Mouse (Mus musculus): ENCODE measurements around the gene Nol3. TPM values are rescaled to one million over a fixed set of nuclear protein-coding genes. Genes with fewer than 3 reads are reported as not detected.

Gene Nol3
- total and polyA plus RNA-seq, 3 experiments = 0.63 to 0.89 TPM; not detected in 1

DNA sequence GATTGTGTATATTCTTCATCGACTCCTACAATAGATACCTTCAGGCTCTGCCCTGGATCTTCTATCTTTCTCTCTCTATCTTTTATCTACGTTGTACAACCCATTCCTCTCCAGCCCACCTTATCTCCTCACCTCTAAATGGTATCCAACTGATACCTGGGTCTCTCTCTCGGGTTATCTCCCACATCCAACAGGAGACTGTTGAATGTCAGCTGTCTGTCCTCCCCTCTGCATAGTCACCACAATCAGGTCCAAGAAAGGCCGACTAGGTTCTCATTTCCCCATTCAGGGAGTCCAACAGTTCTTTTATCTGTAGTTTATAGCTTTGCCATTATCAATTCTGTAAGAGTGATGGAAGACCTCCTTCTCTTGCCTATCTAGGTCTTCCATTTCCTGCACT, 6.3 kb downstream of the Nol3 start:
- H3K9me3 ChIP-seq (replicated peaks; ENCODE audit: insufficient read depth, low read length) = no peaks in the 10 kb centered on the region
- no peak overlapping the region for H3K4me3 ChIP-seq (ENCODE audit: control insufficient read depth in 1 of 2, insufficient read depth in 1 of 2, low read depth in 2 of 2, low read length in 2 of 2)
- H3K27me3 ChIP-seq (ENCODE audit: control insufficient read depth in 1 of 2, insufficient read depth in 2 of 2, low read length in 2 of 2) = no peaks in the 10 kb centered on the region
- peaks cover 3% of the 10 kb centered on the region for H3K79me2 ChIP-seq (ENCODE audit: control insufficient read depth, insufficient read depth, low read length, poor library complexity)
- H3K36me3 ChIP-seq (ENCODE audit: control insufficient read depth in 1 of 2, insufficient read depth in 2 of 2, low read length in 2 of 2) = peaks cover 0 to 27% of the 10 kb centered on the region in 2 experiments; a peak in 2 of 4 replicates
- H3K4me1 ChIP-seq (ENCODE audit: control insufficient read depth in 1 of 2, insufficient read depth in 2 of 2, low read length in 2 of 2) = peaks cover 12 to 40% of the 10 kb centered on the region in 2 experiments
- TF ChIP-seq ZNF384 (IDR thresholded peaks at IDR 0.05; ENCODE audit: low read depth, low read length) (no peak), MAX (IDR thresholded peaks at IDR 0.05; ENCODE audit: low read length) (no peak), MYB (IDR thresholded peaks at IDR 0.05; ENCODE audit: low read depth, low read length) (peak; percentile 13; the same call in 1 of the 2 replicates), POLR2AphosphoS5 (IDR thresholded peaks at IDR 0.05; ENCODE audit: borderline replicate concordance, low read depth, low read length) (no peak), POLR2AphosphoS2 (IDR thresholded peaks at IDR 0.05; ENCODE audit: low read length) (no peak), ZMIZ1 (IDR thresholded peaks at IDR 0.05; ENCODE audit: low read depth, low read length) (no peak), GATA1 (IDR thresholded peaks at IDR 0.05; ENCODE audit: low read depth, low read length) (peak; percentile 85), MXI1 (IDR thresholded peaks at IDR 0.05; ENCODE audit: low read depth, low read length) (no peak), MEF2A (IDR thresholded peaks at IDR 0.05; ENCODE audit: extremely low read depth, insufficient replicate concordance, low read depth, low read length, poor library complexity, severe bottlenecking) (no peak), USF1 (IDR thresholded peaks at IDR 0.05; ENCODE audit: low read depth, low read length) (no peak), TBP (IDR thresholded peaks at IDR 0.05; ENCODE audit: low read depth, low read length) (no peak), KAT2A (conservative IDR thresholded peaks at IDR 0.05; ENCODE audit: low read depth, low read length) (no peak), NELFE (IDR thresholded peaks at IDR 0.05; ENCODE audit: low read depth, low read length) (no peak), ELF1 (IDR thresholded peaks at IDR 0.05; ENCODE audit: low read depth, low read length) (no peak), ZC3H11A (IDR thresholded peaks at IDR 0.05; ENCODE audit: low read depth, low read length) (no peak), TCF12 (IDR thresholded peaks at IDR 0.05; ENCODE audit: low read depth, low read length) (peak; percentile 75), EP300 (IDR thresholded peaks at IDR 0.05; ENCODE audit: low read depth in 1 of 2, low read length in 2 of 2) (peak; percentile 78 to 87), MAFK (IDR thresholded peaks at IDR 0.05; ENCODE audit: borderline replicate concordance, low read depth, low read length) (no peak), MAZ (IDR thresholded peaks at IDR 0.05; ENCODE audit: low read depth, low read length) (no peak), BHLHE40 (IDR thresholded peaks at IDR 0.05; ENCODE audit: borderline replicate concordance, low read depth, low read length) (no peak), ETS1 (IDR thresholded peaks at IDR 0.05; ENCODE audit: low read depth, low read length) (peak; percentile 70), CHD2 (IDR thresholded peaks at IDR 0.05; ENCODE audit: low read length) (no peak), UBTF (IDR thresholded peaks at IDR 0.05; ENCODE audit: borderline replicate concordance, insufficient read depth, low read depth, low read length) (no peak), CTCF (IDR thresholded peaks at IDR 0.05 in 2 of 3, conservative IDR thresholded peaks at IDR 0.05 in 1 of 3; ENCODE audit: control insufficient read depth in 1 of 3, insufficient read depth in 1 of 3, low read depth in 2 of 3, low read length in 3 of 3, poor library complexity in 1 of 3, severe bottlenecking in 1 of 3) (no peak), MYC (IDR thresholded peaks at IDR 0.05; ENCODE audit: low read depth, low read length) (no peak), SMC3 (IDR thresholded peaks at IDR 0.05; ENCODE audit: low read depth, low read length) (no peak), JUND (IDR thresholded peaks at IDR 0.05; ENCODE audit: low read depth, low read length) (no peak), RAD21 (IDR thresholded peaks at IDR 0.05; ENCODE audit: low read depth, low read length) (no peak), NRF1 (IDR thresholded peaks at IDR 0.05; ENCODE audit: insufficient read depth, low read depth, low read length, poor library complexity, severe bottlenecking) (no peak), SIN3A (IDR thresholded peaks at IDR 0.05; ENCODE audit: low read length) (no peak), TAL1 (IDR thresholded peaks at IDR 0.05; ENCODE audit: low read length) (no peak), RCOR1 (IDR thresholded peaks at IDR 0.05; ENCODE audit: low read depth, low read length) (peak; percentile 29; the same call in 1 of the 2 replicates)
- peak overlapping the region; percentile 68 for H3K27ac ChIP-seq (ENCODE audit: control insufficient read depth, low read depth, low read length)
- no peak overlapping the region for H3K9ac ChIP-seq (ENCODE audit: control insufficient read depth, low read depth, low read length, poor library complexity, severe bottlenecking)
- DNase-seq (ENCODE audit: low read depth, low spot score) = peak; percentile 51
